Mouse (Mus musculus) forebrain, embryonic 14.5 days (tissue): ENCODE measurements around the gene Sbno2. TPM values are rescaled to one million over a fixed set of nuclear protein-coding genes. Genes with fewer than 3 reads are reported as not detected.
A peak's percentile ranks its signal among the peaks of the same experiment; 100 is the strongest.

Source experiments
- ATAC-seq: fragments of 200-750 bp; cut with Nextera tagmentation; 2 replicates; pipeline ENCODE4 v1.8.0; 2017; ENCODE audit warnings: mild to moderate bottlenecking, moderate library complexity
- DNase-seq: peaks from one replicate; pipeline ENCODE4 v3.0.0-alpha.2; 2015; ENCODE audit warnings: low spot score
- H3K27ac ChIP-seq: fragments of 300-500 bp; sonication (generic); 2 replicates; pipeline ENCODE4 v1.5.1; 2014; ENCODE audit warnings: low read depth, mild to moderate bottlenecking, control low read depth, low read length, moderate library complexity
- H3K27me3 ChIP-seq: fragments of 300-500 bp; sonication (generic); replicated peaks from 2 replicates; pipeline ENCODE4 v1.6.1; 2014; ENCODE audit warnings: low read length, control low read depth, mixed read lengths; ENCODE audit not compliant: control insufficient read depth, insufficient read depth
- H3K36me3 ChIP-seq: fragments of 300-500 bp; sonication (generic); 2 replicates; pipeline ENCODE4 v1.6.1; 2014; ENCODE audit warnings: low read length, control low read depth; ENCODE audit not compliant: control insufficient read depth, insufficient read depth
- H3K4me1 ChIP-seq: fragments of 300-500 bp; sonication (generic); 2 replicates; pipeline ENCODE4 v1.6.1; 2014; ENCODE audit warnings: antibody characterized with exemption, low read length, control low read depth; ENCODE audit not compliant: control insufficient read depth, insufficient read depth
- H3K4me2 ChIP-seq: fragments of 300-500 bp; sonication (generic); 2 replicates; pipeline ENCODE4 v1.6.1; 2014; ENCODE audit warnings: mild to moderate bottlenecking, control low read depth, low read length
- H3K4me3 ChIP-seq: fragments of 300-500 bp; sonication (generic); 2 replicates; pipeline ENCODE4 v1.5.1; 2014; ENCODE audit warnings: low read depth, low read length, control low read depth
- H3K9ac ChIP-seq: fragments of 300-500 bp; sonication (generic); 2 replicates; pipeline ENCODE4 v1.6.1; 2014; ENCODE audit warnings: mild to moderate bottlenecking, low read length, control low read depth, moderate library complexity
- H3K9me3 ChIP-seq: fragments of 300-500 bp; sonication (generic); replicated peaks from 2 replicates; pipeline ENCODE4 v1.6.1; 2016; ENCODE audit warnings: low read length, control low read depth, mixed read lengths; ENCODE audit not compliant: control insufficient read depth
- WGBS: fragments of 180-500 bp; shearing (Covaris S2); extraction: QIAGEN DNeasy Blood & Tissue Kit; methylation state at CpG from one replicate; pipeline ENCODE4 v1.1.7; 2014; 5-methylcytosine and 5-hydroxymethylcytosine counted together
- polyA plus RNA-seq: library from polyadenylated mRNA; unstranded; fragments of >200 nt; fragmentation: Nextera tagmentation; extraction: Ambion mirVana; gene quantifications from 2 replicates; pipeline ENCODE4 v1.2.1, GENCODE M21; 2014

The Sbno2 gene
- polyA plus RNA-seq, 1 experiment from 2014 or later: 8.1 TPM

GRCm38 (mm10) chr10:80133226-80133849 is 28.0 kb upstream of the Sbno2 start:
- DNase-seq: no peak
- Histone ChIP-seq H3K4me1 (peaks cover 16% of the 10 kb centered on the region), H3K27ac (no peak overlapping the region), H3K36me3 (peaks cover 77% of the 10 kb centered on the region), H3K4me3 (no peak overlapping the region), H3K9ac (no peak overlapping the region), H3K27me3 (0 out of 2 replicates have a peak, but pooled peaks cover 5% of the 10 kb centered on the region), H3K9me3 (no peaks in the 10 kb centered on the region), H3K4me2 (no peak overlapping the region)
- 72% methylated on average over 8 of the region's 8 CpGs for WGBS
- no peak for ATAC-seq

- no peaks in the 10 kb centered on the region for H3K9me3 ChIP-seq
- no peak for DNase-seq
- 38% methylated on average over 27 of the region's 27 CpGs for WGBS
- H3K4me3 ChIP-seq: no peak overlapping the region
- ATAC-seq: 0 out of 2 replicates have a peak, but pooled peaks have one; percentile 1
- H3K36me3 ChIP-seq: peaks cover 90% of the 10 kb centered on the region
- no peak overlapping the region for H3K27ac ChIP-seq
- H3K4me2 ChIP-seq: peak overlapping the region; percentile 24
- no peak overlapping the region for H3K9ac ChIP-seq
- H3K27me3 ChIP-seq: 0 out of 2 replicates have a peak, but pooled peaks cover 5% of the 10 kb centered on the region
- H3K4me1 ChIP-seq: peaks cover 8% of the 10 kb centered on the region
These were observed 26.6 kb upstream of the Sbno2 start for GRCm38 (mm10) chr10:80131952-80132350.

- peaks cover 3% of the 10 kb centered on the region for H3K4me1 ChIP-seq
- 16% methylated on average over 55 of the region's 55 CpGs for WGBS
- H3K4me3 ChIP-seq: no peak overlapping the region
- no peaks in the 10 kb centered on the region for H3K9me3 ChIP-seq
- 0 out of 2 replicates have a peak, but pooled peaks cover 1% of the 10 kb centered on the region for H3K27me3 ChIP-seq
- ATAC-seq (peak; percentile 69), DNase-seq (peak; percentile 61)
- H3K9ac ChIP-seq: no peak overlapping the region; the same call in 1 of the 2 replicates
- peaks cover 95% of the 10 kb centered on the region for H3K36me3 ChIP-seq
- H3K4me2 ChIP-seq: peak overlapping the region; percentile 24
- H3K27ac ChIP-seq: no peak overlapping the region
These were observed 26.1 kb upstream of the Sbno2 start for GRCm38 (mm10) chr10:80131316-80131951.

- WGBS: 87% methylated on average over 18 of the region's 18 CpGs
- DNase-seq (no peak), ATAC-seq (no peak)
- H3K27ac ChIP-seq: no peak overlapping the region
- H3K27me3 ChIP-seq: no peaks in the 10 kb centered on the region
- H3K4me1 ChIP-seq: no peaks in the 10 kb centered on the region
- no peak overlapping the region; the same call in 1 of the 2 replicates for H3K9ac ChIP-seq
- H3K4me2 ChIP-seq: no peak overlapping the region
- H3K36me3 ChIP-seq: peaks cover 99% of the 10 kb centered on the region
- no peak overlapping the region for H3K4me3 ChIP-seq
- H3K9me3 ChIP-seq: no peaks in the 10 kb centered on the region
These were observed 25.1 kb upstream of the Sbno2 start for GRCm38 (mm10) chr10:80130403-80131031.

- no peak for DNase-seq
- ATAC-seq: no peak
- H3K36me3 ChIP-seq: peaks cover 99% of the 10 kb centered on the region
- H3K4me2 ChIP-seq: no peak overlapping the region
- no peaks in the 10 kb centered on the region for H3K27me3 ChIP-seq
- no peak overlapping the region for H3K27ac ChIP-seq
- H3K9me3 ChIP-seq: no peaks in the 10 kb centered on the region
- WGBS: 92% methylated on average over 9 of the region's 9 CpGs
- no peak overlapping the region for H3K9ac ChIP-seq
- no peak overlapping the region for H3K4me3 ChIP-seq
- no peaks in the 10 kb centered on the region for H3K4me1 ChIP-seq
These were observed 24.5 kb upstream of the Sbno2 start for GRCm38 (mm10) chr10:80129846-80130245.

GRCm38 (mm10) chr10:80127920-80128319 is 22.5 kb upstream of the Sbno2 start:
- Histone ChIP-seq H3K4me1 (no peaks in the 10 kb centered on the region), H3K27ac (no peak overlapping the region), H3K4me3 (no peak overlapping the region), H3K4me2 (no peak overlapping the region), H3K27me3 (no peaks in the 10 kb centered on the region), H3K9me3 (no peaks in the 10 kb centered on the region), H3K36me3 (peaks cover 94% of the 10 kb centered on the region), H3K9ac (no peak overlapping the region)
- WGBS: 91% methylated on average over 8 of the region's 8 CpGs
- DNase-seq (no peak), ATAC-seq (no peak)

GRCm38 (mm10) chr10:80123932-80124562 is 18.7 kb upstream of the Sbno2 start:
- Histone ChIP-seq H3K36me3 (peaks cover 70% of the 10 kb centered on the region), H3K4me1 (no peaks in the 10 kb centered on the region), H3K9ac (no peak overlapping the region), H3K4me2 (no peak overlapping the region), H3K27me3 (no peaks in the 10 kb centered on the region), H3K9me3 (no peaks in the 10 kb centered on the region), H3K4me3 (no peak overlapping the region), H3K27ac (no peak overlapping the region)
- DNase-seq (no peak), ATAC-seq (no peak)
- WGBS: 92% methylated on average over 9 of the region's 9 CpGs

GRCm38 (mm10) chr10:80121639-80122038 is 16.3 kb upstream of the Sbno2 start:
- H3K27me3 ChIP-seq: no peaks in the 10 kb centered on the region
- no peaks in the 10 kb centered on the region for H3K9me3 ChIP-seq
- no peak overlapping the region for H3K27ac ChIP-seq
- WGBS: 94% methylated on average over 2 of the region's 2 CpGs
- no peak for DNase-seq
- peaks cover 22% of the 10 kb centered on the region for H3K4me1 ChIP-seq
- H3K36me3 ChIP-seq: peaks cover 52% of the 10 kb centered on the region
- no peak overlapping the region for H3K4me2 ChIP-seq
- H3K4me3 ChIP-seq: no peak overlapping the region
- ATAC-seq: no peak
- no peak overlapping the region for H3K9ac ChIP-seq
